Comparison of ENCODE assay signal across 22 mouse cellular contexts in genomic region chr5:151057716-151058115, GRCm38 (mm10).
DNase-seq lines count a peak whose midpoint lies in the region; ATAC-seq and TF ChIP-seq lines count a peak whose summit lies in the region.
"Had no signal": no experiment of that assay in that cellular context is flagged by ENCODE, and none has a peak within 500 bp of the region (broad histone marks: within the 10 kb centered on the region; RNA-seq: fewer than 3 reads in every experiment).

No protein-coding gene starts in this region.

- peaks cover 39% of the 10 kb centered on the region for H3K4me1 ChIP-seq in heart, embryonic 12.5 days (replicated peaks)
- H3K4me1 ChIP-seq in heart, postnatal 0 days (ENCODE audit: control insufficient read depth, insufficient read depth) = 0 out of 2 replicates have a peak, but pooled peaks cover 10% of the 10 kb centered on the region

- H3K27ac ChIP-seq in layer of hippocampus, adult 2 months = peak overlapping the region; percentile 80
- H3K27ac ChIP-seq in heart, embryonic 12.5 days (ENCODE audit: poor library complexity, severe bottlenecking) = peak overlapping the region; percentile 32; the same call in 1 of the 2 replicates
- H3K27ac ChIP-seq in heart, postnatal 0 days (ENCODE audit: low read depth) = peak overlapping the region; percentile 75; the same call in 1 of the 2 replicates
- H3K27ac ChIP-seq: forebrain, embryonic 13.5 days; limb, embryonic 13.5 days; liver, embryonic 14.5 days; macrophage had no signal

- no peaks in the 10 kb centered on the region for H3K27me3 ChIP-seq in heart, embryonic 12.5 days (replicated peaks)
- H3K27me3 ChIP-seq in heart, postnatal 0 days (ENCODE audit: control insufficient read depth, insufficient read depth, low read length) = no peaks in the 10 kb centered on the region
- H3K27me3 ChIP-seq: CH12.LX; forebrain, embryonic 13.5 days; limb, embryonic 13.5 days; stomach, embryonic 15.5 days had no signal

- H3K9ac ChIP-seq in heart, embryonic 12.5 days = no peak overlapping the region
- no peak overlapping the region for H3K9ac ChIP-seq in heart, postnatal 0 days (replicated peaks; ENCODE audit: low read depth, low read length)
- H3K9ac ChIP-seq: forebrain, embryonic 13.5 days; limb, embryonic 13.5 days; liver, embryonic 14.5 days; stomach, embryonic 15.5 days had no signal

- peaks cover 9% of the 10 kb centered on the region for H3K9me3 ChIP-seq in heart, embryonic 12.5 days (replicated peaks)
- H3K9me3 ChIP-seq in heart, postnatal 0 days (replicated peaks; ENCODE audit: control insufficient read depth, low read length) = 0 out of 2 replicates have a peak, but pooled peaks cover 8% of the 10 kb centered on the region
- H3K9me3 ChIP-seq: stomach, embryonic 15.5 days had no signal

- ATAC-seq in heart, embryonic 12.5 days (ENCODE audit: insufficient number of reproducible peaks, low FRiP score) = peak; percentile 37; the same call in 1 of the 2 replicates
- no peak for ATAC-seq in heart, postnatal 0 days (ENCODE audit: insufficient read depth, low read depth)
- ATAC-seq in activated CD4-positive, CD25-positive, alpha-beta regulatory T cell, adult 4 months = no peak
- ATAC-seq: forebrain, embryonic 13.5 days had no signal

- TF ChIP-seq CTCF in layer of hippocampus, adult 2 months (conservative IDR thresholded peaks at IDR 0.05) = no peak
- no peak for TF ChIP-seq CTCF in heart, postnatal 0 days (IDR thresholded peaks at IDR 0.05; ENCODE audit: low read depth)

- peaks cover 13% of the 10 kb centered on the region for H3K36me3 ChIP-seq in heart, embryonic 12.5 days
- peaks cover 22% of the 10 kb centered on the region for H3K36me3 ChIP-seq in heart, postnatal 0 days (replicated peaks; ENCODE audit: control insufficient read depth, insufficient read depth, low read length)

- DNase-seq in heart, adult 18-20 months = peak; percentile 47 to 72
- no peak for DNase-seq in heart, postnatal 14 days
- no peak for DNase-seq in layer of hippocampus, adult 2 months (ENCODE audit: low spot score in 2 of 2)
- DNase-seq in layer of hippocampus, adult 9-11 months = no peak
- DNase-seq in heart, postnatal 0 days (ENCODE audit: low spot score) = no peak
- DNase-seq: adrenal gland, postnatal 36 days; cerebellum, adult 2 months; gastrocnemius, postnatal 14 days; kidney, adult 11 months; right cerebral cortex, postnatal 25 days; thymus, adult 18-20 months; thymus, postnatal 4 days had no signal

- 80% methylated on average over 5 of the region's 5 CpGs for WGBS in heart, embryonic 12.5 days
- WGBS in heart, postnatal 0 days = 65% methylated on average over 5 of the region's 5 CpGs

- H3K4me3 ChIP-seq in layer of hippocampus, adult 2 months = no peak overlapping the region
- H3K4me3 ChIP-seq in heart, embryonic 12.5 days = no peak overlapping the region
- no peak overlapping the region for H3K4me3 ChIP-seq in heart, postnatal 0 days (ENCODE audit: low read depth, low read length)
- H3K4me3 ChIP-seq: erythroblast, embryonic 14.5 days; forebrain, embryonic 13.5 days; limb, embryonic 13.5 days; stomach, embryonic 15.5 days had no signal

- intact Hi-C loops in heart, postnatal 14 days (cut with DNase I) = loop anchor here (5.0 kb wide), 2 partner anchors 75 to 135 kb away; no protein-coding TSS in a partner anchor

- no peak for TF ChIP-seq EP300 in heart, postnatal 0 days (IDR thresholded peaks at IDR 0.05; ENCODE audit: low read depth)

- no peak overlapping the region for H3K4me2 ChIP-seq in heart, embryonic 12.5 days
- H3K4me2 ChIP-seq in heart, postnatal 0 days (ENCODE audit: low read depth, low read length) = no peak overlapping the region
- H3K4me2 ChIP-seq: forebrain, embryonic 13.5 days; limb, embryonic 13.5 days; midbrain, embryonic 11.5 days; stomach, embryonic 15.5 days had no signal

Comparison
In these comparisons a context has a peak if more than half of its experiments do, and no peak if none do; other contexts are left out.
1. DNase-seq: peak in heart, adult 18-20 months (2 of 2); none in heart, postnatal 14 days (0 of 2), layer of hippocampus, adult 2 months (0 of 2), layer of hippocampus, adult 9-11 months (single experiment) and heart, postnatal 0 days (single experiment).
2. Peak in every context shown above with its lines, with median percentiles within 50 percentile points of each other: H3K27ac ChIP-seq.